Mouse (Mus musculus) spleen, embryonic (tissue): ENCODE measurements around the gene Maff.

Source experiments
- CTCF ChIA-PET: fragments of 350-600 bp; sonication (Branson Sonifier 250); formaldehyde crosslinking; loops from one replicate; lab custom pipeline; 2022; lab: Charles Lee

Maff gene

DNA sequence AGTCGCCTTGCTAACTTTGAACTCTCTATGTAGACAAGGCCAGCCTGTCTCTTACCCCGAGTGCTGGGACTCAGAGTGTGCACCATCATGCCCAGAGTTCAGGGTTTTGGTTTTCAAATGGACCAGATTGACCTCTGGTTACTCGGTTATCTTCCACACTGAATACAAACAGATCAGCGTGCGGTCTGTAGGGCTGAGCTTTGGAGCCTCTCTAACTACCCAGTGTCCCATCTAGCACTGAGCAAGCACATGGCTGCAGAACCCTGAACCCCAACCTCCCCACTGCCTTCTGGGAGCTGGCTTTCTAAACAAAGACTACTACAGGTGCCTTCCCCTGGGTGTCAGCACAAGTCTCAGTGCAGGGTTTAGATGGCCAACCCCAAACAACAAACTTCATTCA, 46.1 kb downstream of the Maff start:
- CTCF ChIA-PET = interaction anchor here (0.7 kb wide), 1 partner anchor 159 kb away, joined by 3 read pairs; no protein-coding TSS in a partner anchor

DNA sequence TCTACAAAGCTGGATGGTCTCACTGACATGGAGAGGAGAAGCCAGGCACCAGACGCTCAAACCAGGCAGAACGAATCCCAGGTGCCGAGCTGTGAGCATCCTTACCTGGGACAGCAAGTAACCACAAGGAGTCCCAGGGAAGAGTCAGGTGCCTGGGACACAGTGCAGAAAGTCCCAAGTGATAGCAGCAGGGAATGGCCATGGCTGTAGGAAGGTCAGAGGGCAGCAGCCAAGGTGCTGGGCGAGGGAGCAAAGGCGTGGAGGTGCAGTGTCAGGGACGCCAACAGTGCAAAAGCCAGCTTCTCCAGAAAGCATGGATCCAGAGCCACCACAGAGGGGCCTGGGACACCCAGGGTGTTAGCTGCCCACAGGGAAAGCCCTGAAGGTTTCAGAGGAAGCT, 46.7 kb downstream of the Maff start:
- CTCF ChIA-PET = no interaction called here

- CTCF ChIA-PET = no interaction called here
Measured at GRCm38 (mm10) chr15:79394842-79395241, 48.4 kb downstream of the Maff start.

- CTCF ChIA-PET = no interaction called here
Measured at GRCm38 (mm10) chr15:79395281-79395680, 48.9 kb downstream of the Maff start.

- CTCF ChIA-PET = no interaction called here
Measured at GRCm38 (mm10) chr15:79396736-79397135, 50.3 kb downstream of the Maff start.

DNA sequence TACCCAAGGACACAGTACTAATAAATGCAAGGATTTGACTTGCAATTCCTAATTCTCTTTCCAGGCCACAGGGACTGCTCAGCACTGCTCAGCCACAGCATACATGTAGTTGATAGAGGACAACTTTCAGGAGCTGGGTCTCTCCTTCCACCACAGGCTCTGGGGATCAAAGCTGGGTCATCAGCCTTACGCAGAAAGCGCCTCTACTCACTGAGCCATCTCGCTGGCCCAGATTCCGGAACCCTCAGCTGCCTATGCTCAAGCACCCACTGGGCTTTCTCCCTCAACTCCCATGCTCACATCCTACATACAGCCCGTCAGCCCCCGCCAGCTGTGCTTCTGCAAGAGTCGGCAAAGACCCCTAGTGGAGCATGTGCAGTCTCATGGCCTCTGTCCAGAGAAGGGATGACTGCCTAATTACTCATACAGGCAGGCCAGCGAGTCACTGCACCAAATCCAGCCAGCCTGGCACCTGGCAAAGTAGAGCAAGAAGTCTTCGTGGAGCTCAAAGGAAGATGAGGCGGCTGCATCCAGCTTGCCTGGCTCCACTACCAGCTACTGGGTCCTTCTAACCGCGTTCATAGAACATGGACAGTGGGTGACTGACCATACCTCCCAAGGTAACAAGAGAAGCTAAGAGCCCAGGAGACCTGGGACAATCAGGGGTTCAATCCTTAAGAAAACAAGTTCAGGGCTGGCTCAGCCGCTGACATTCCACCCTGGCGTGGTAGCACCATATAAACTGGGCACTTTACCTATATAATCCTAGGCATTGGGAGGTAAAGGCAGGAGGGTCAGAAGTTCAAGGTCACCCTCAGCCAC, 53.0 kb downstream of the Maff start:
- CTCF ChIA-PET = interaction anchor here (0.6 kb wide), 1 partner anchor 305 kb away, joined by 6 read pairs; no protein-coding TSS in a partner anchor

DNA sequence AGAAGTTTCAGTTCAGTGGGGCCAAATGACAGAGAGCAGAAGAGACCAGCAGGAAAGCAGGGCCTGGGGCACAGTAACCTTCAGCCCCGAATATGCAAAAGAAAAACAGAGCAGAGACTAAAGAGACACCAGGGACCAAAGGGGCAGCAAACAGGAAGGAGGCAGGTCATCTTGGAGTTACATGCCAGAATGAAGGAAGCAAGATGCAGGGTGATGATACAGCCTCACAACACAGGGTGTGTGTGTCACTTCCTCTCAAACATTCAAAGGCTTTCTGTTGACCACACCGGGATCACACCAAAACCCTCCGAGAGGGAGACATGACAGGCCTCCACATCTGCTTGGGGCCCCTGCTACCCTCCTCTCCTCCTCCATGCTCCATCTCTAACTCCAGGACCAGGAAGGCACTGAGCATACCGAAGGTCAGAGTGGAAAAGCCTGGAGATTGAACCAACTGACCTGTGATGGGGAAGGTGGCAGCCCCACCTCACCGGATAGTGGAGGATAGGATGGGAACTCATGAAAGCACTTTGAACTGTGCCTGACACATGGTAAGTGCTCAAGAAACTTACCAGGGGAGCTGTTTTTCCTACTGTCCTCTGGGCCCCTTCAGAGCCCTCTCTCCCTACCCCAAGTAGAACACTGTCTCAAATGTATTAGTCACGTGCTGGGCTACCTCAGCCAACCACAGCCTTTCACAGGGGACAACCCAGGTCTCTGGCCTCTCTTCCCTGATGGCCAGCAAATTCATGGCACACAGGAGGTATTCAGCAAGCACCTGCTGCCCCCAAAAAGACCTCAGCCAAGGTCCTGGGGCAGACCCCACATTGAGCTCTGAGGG, 53.9 kb downstream of the Maff start:
- CTCF ChIA-PET = interaction anchor here (0.6 kb wide), 1 partner anchor 305 kb away, joined by 6 read pairs; no protein-coding TSS in a partner anchor

- CTCF ChIA-PET = no interaction called here
Measured at GRCm38 (mm10) chr15:79400975-79401365, 54.5 kb downstream of the Maff start.

- CTCF ChIA-PET = no interaction called here
Measured at GRCm38 (mm10) chr15:79402176-79402575, 55.8 kb downstream of the Maff start.

DNA sequence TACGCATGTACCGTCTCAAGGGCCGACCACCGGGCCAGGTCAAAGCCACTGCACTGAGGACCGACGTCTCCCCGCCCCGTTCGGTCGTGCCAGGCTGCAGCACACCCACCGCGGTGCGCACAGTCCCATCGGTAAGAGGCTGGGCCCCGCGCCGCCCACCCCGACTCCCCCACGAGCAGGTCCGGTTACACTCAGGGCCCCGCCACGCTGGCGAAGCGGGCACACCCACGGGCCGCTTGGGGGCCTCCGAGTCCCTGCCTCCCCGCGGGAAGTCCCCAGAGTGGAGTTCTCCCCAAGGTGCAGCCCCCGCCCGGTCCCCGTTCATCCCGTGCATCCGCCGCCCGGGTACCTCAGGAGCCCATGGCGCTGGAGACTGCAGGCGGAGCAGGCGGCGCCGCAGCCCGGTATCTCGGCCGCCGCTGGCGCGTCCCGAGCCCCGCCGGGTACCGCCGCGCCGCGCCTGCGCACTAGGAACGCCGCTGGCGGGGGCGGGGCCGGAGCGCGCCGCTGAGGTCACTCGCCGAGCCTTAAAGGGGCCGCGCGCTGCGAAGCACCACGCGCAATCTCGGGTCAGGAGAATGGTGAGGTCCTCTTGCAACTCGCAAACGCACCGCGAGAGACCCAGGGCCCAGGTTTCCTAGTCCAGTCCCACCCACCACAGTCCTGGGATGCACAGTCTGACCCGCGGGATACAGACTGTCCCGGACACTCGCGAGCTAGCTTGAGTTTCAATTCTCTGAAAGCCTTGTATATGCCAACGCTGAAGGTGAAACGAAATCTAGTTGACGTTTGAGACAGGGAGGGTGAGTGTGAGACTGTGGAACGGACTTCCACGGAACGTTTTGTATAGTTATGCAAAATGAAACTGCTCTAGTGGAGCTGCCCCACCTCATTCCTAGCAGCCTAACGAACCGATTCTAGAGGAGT, 56.7 kb downstream of the Maff start, which contains the start of gene Tmem184b:
Gene Tmem184b (minus strand): TSS at position 734 of the 927 bp plus-strand sequence.
- CTCF ChIA-PET = interaction anchor here (0.5 to 0.6 kb wide), 2 partner anchors 100 to 144 kb away, joined by 3 read pairs; no protein-coding TSS in a partner anchor

DNA sequence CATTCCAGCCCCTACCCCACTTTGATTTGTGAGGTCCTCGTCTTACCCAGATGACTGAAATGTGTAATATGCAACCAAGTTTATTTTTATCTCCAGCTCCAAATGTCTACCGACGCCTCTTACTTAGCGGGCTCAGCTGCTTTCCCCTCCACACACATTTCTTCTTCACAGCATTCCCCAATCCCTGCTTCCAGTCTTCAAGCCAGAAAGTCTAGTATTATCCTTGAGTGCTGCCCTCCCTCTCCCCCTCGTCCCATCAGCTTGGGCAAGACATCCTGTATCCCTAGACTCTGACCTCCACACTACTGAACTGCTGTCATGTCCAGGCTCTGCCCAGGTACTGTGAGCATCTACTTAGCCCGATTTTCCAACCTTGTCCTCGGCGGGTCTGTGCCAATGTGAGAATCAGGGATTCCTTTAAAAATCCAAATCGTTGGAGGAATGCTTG, 57.4 kb downstream of the Maff start:
- CTCF ChIA-PET = interaction anchor here (0.5 to 0.6 kb wide), 2 partner anchors 99 to 144 kb away, joined by 3 read pairs; no protein-coding TSS in a partner anchor

DNA sequence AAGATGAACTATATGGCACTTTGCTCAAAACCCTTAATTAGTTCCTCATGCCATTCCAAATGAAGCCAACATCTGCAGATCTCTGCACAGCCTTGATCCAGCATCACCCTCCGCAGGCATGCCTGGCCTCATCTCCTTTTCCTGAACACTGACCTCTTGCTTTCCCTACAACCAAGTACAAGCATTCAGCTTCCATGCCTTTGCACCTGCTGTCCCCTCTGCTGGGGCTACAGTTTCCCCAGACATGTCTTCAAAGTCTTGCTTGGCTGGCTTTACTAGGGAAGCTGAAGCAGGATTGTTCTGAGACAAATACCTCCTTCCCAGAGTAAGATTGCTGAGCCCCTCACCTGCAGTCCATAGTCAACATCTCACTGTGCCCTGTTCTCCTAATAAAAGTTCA, 57.9 kb downstream of the Maff start:
- CTCF ChIA-PET = interaction anchor here (0.6 kb wide), 1 partner anchor 27 kb away, joined by 6 read pairs; no protein-coding TSS in a partner anchor

- CTCF ChIA-PET = interaction anchor here (0.5 kb wide), 1 partner anchor 264 kb away, joined by 3 read pairs; the partner anchor contains the start of gene Tomm22
Measured at GRCm38 (mm10) chr15:79406564-79406963, 60.1 kb downstream of the Maff start.
